Mouse (Mus musculus) megakaryocyte, embryonic 14.5 days (primary cell): ENCODE results near the gene Foxk1. TPM values are rescaled to one million over a fixed set of nuclear protein-coding genes. Genes with fewer than 3 reads are reported as not detected.

Source experiments
- H3K27me3 ChIP-seq: replicated peaks from 2 replicates; pipeline ENCODE3; 2012; ENCODE audit warnings: inconsistent platforms
- H3K36me3 ChIP-seq: replicated peaks from 2 replicates; pipeline ENCODE3; 2012; ENCODE audit warnings: low read length, inconsistent platforms, mixed read lengths
- H3K4me1 ChIP-seq: 2 replicates; pipeline ENCODE4 v1.6.1; 2012; ENCODE audit warnings: inconsistent platforms
- H3K4me3 ChIP-seq: replicated peaks from 2 replicates; pipeline ENCODE3; 2012; ENCODE audit warnings: moderate library complexity, mild to moderate bottlenecking, inconsistent platforms
- H3K9me3 ChIP-seq: 2 replicates; pipeline ENCODE4 v1.6.1; 2012; ENCODE audit warnings: inconsistent platforms
- FLI1 ChIP-seq: IDR thresholded peaks from 2 replicates; pipeline ENCODE4 v1.6.1; 2012; ENCODE audit warnings: low read length, inconsistent platforms, mixed read lengths
- GATA1 ChIP-seq: IDR thresholded peaks from 3 replicates; pipeline ENCODE4 v1.6.1; 2012; ENCODE audit warnings: mixed read lengths, low read length, inconsistent platforms, borderline replicate concordance
- polyA plus RNA-seq: library from polyadenylated mRNA; stranded (reverse); fragments of >175 nt; gene quantifications from 2 replicates; pipeline ENCODE4 v1.2.3, GENCODE M21; 2012; ENCODE audit warnings: low replicate concordance; ENCODE audit not compliant: insufficient read depth

Foxk1 gene
- 13.3 and 39.1 TPM in 2 replicates for polyA plus RNA-seq

- no peak for TF ChIP-seq FLI1
- no peak for TF ChIP-seq GATA1
- Histone ChIP-seq H3K4me1 (peaks cover 61% of the 10 kb centered on the region), H3K9me3 (no peaks in the 10 kb centered on the region), H3K36me3 (peaks cover 28% of the 10 kb centered on the region), H3K4me3 (peak within 1 kb of the TSS; percentile 100), H3K27me3 (peaks cover 2% of the 10 kb centered on the region)
Measured at GRCm38 (mm10) chr5:142400981-142401640, at the start of gene Foxk1. Foxk1 (plus strand) TSS chr5:142401497.

- peaks cover 2% of the 10 kb centered on the region for H3K27me3 ChIP-seq
- no peaks in the 10 kb centered on the region for H3K36me3 ChIP-seq
- H3K4me3 ChIP-seq, result no peak overlapping the region
- TF ChIP-seq GATA1 (no peak), FLI1 (no peak)
- peaks cover 4% of the 10 kb centered on the region; the same call in 1 of the 2 replicates for H3K4me1 ChIP-seq
- H3K9me3 ChIP-seq, result peaks cover 7% of the 10 kb centered on the region
Measured at GRCm38 (mm10) chr5:142352336-142352892, 48.9 kb upstream of the Foxk1 start.

- no peak overlapping the region for H3K4me3 ChIP-seq
- peaks cover 2% of the 10 kb centered on the region for H3K9me3 ChIP-seq
- peaks cover 8% of the 10 kb centered on the region for H3K27me3 ChIP-seq
- H3K4me1 ChIP-seq, result peaks cover 9% of the 10 kb centered on the region; the same call in 1 of the 2 replicates
- no peak for TF ChIP-seq FLI1
- no peak for TF ChIP-seq GATA1
- H3K36me3 ChIP-seq, result no peaks in the 10 kb centered on the region
Measured at GRCm38 (mm10) chr5:142355144-142355543, 46.2 kb upstream of the Foxk1 start.

- no peaks in the 10 kb centered on the region for H3K36me3 ChIP-seq
- no peaks in the 10 kb centered on the region for H3K9me3 ChIP-seq
- H3K4me3 ChIP-seq, result no peak overlapping the region
- peaks cover 19% of the 10 kb centered on the region for H3K4me1 ChIP-seq
- peaks cover 18% of the 10 kb centered on the region for H3K27me3 ChIP-seq
- TF ChIP-seq FLI1, result no peak
- no peak for TF ChIP-seq GATA1
Measured at GRCm38 (mm10) chr5:142361166-142361565, 40.1 kb upstream of the Foxk1 start.

- H3K36me3 ChIP-seq, result no peaks in the 10 kb centered on the region
- no peaks in the 10 kb centered on the region for H3K9me3 ChIP-seq
- no peak overlapping the region for H3K4me3 ChIP-seq
- peaks cover 18% of the 10 kb centered on the region for H3K27me3 ChIP-seq
- peaks cover 20% of the 10 kb centered on the region for H3K4me1 ChIP-seq
- no peak for TF ChIP-seq GATA1
- no peak for TF ChIP-seq FLI1
Measured at GRCm38 (mm10) chr5:142362894-142363293, 38.4 kb upstream of the Foxk1 start.

GRCm38 (mm10) chr5:142364095-142364494, 37.2 kb upstream of the Foxk1 start:
- Histone ChIP-seq H3K4me3 (no peak overlapping the region), H3K36me3 (no peaks in the 10 kb centered on the region), H3K9me3 (no peaks in the 10 kb centered on the region), H3K4me1 (peaks cover 32% of the 10 kb centered on the region), H3K27me3 (peaks cover 17% of the 10 kb centered on the region)
- TF ChIP-seq FLI1 (no peak), GATA1 (no peak)

- Histone ChIP-seq H3K36me3 (peaks cover 12% of the 10 kb centered on the region), H3K4me1 (peaks cover 50% of the 10 kb centered on the region), H3K27me3 (peaks cover 3% of the 10 kb centered on the region), H3K4me3 (peak overlapping the region; percentile 93), H3K9me3 (peaks cover 6% of the 10 kb centered on the region)
- TF ChIP-seq FLI1 (no peak), GATA1 (no peak)
Measured at GRCm38 (mm10) chr5:142367085-142368081, 33.9 kb upstream of the Foxk1 start.

GRCm38 (mm10) chr5:142368122-142368521, 33.2 kb upstream of the Foxk1 start:
- Histone ChIP-seq H3K4me1 (peaks cover 56% of the 10 kb centered on the region), H3K9me3 (peaks cover 6% of the 10 kb centered on the region), H3K27me3 (no peaks in the 10 kb centered on the region), H3K36me3 (peaks cover 12% of the 10 kb centered on the region), H3K4me3 (peak overlapping the region; percentile 93)
- no peak for TF ChIP-seq FLI1
- no peak for TF ChIP-seq GATA1

- Histone ChIP-seq H3K27me3 (no peaks in the 10 kb centered on the region), H3K4me3 (no peak overlapping the region), H3K4me1 (peaks cover 62% of the 10 kb centered on the region), H3K36me3 (peaks cover 21% of the 10 kb centered on the region), H3K9me3 (peaks cover 14% of the 10 kb centered on the region)
- TF ChIP-seq FLI1 (no peak), GATA1 (no peak)
Measured at GRCm38 (mm10) chr5:142370406-142371171, 30.7 kb upstream of the Foxk1 start.
